Mouse (Mus musculus) CH12.LX (cell line): Measurements from ENCODE around the gene Fam222b. TPM values are rescaled to one million over a fixed set of nuclear protein-coding genes. Genes with fewer than 3 reads are reported as not detected.

Source experiments
- DNase-seq: peaks from one replicate; pipeline ENCODE4 v3.0.0-alpha.2; 2013; ENCODE audit errors: extremely low read depth
- H3K27ac ChIP-seq: 2 replicates; pipeline ENCODE4 v1.5.1; 2012; ENCODE audit warnings: low read depth, mild to moderate bottlenecking, control low read depth, moderate library complexity; ENCODE audit not compliant: insufficient read depth
- H3K27me3 ChIP-seq: replicated peaks from 2 replicates; pipeline ENCODE3; 2012; ENCODE audit warnings: inconsistent platforms
- H3K36me3 ChIP-seq, 2 experiments: replicated peaks in 1 of 2; 2 replicates each; pipeline versions ENCODE3 to v1.6.1; 2012; ENCODE audit warnings: inconsistent platforms in 1 of 2, low read length in 1 of 2, mild to moderate bottlenecking in 1 of 2, mixed read lengths in 1 of 2, moderate library complexity in 1 of 2; ENCODE audit not compliant: control insufficient read depth in 1 of 2, insufficient read depth in 1 of 2
- H3K4me1 ChIP-seq, 2 experiments: 2 replicates each; pipeline ENCODE4 v1.6.1; 2012; ENCODE audit warnings: inconsistent platforms in 1 of 2, moderate library complexity in 1 of 2; ENCODE audit not compliant: insufficient read depth in 2 of 2, control insufficient read depth in 1 of 2
- H3K4me2 ChIP-seq: 2 replicates; pipeline ENCODE4 v1.6.1; 2012; ENCODE audit warnings: low read depth, mild to moderate bottlenecking, control low read depth; ENCODE audit not compliant: poor library complexity, insufficient read depth, severe bottlenecking
- H3K4me3 ChIP-seq, 3 experiments: fragments of 150-350 bp in 1 of 3; sonication (generic) in 1 of 3; replicated peaks in 1 of 3; 2 replicates each; pipeline versions ENCODE3 to v1.5.1; 2011 to 2012; ENCODE audit warnings: low read depth in 2 of 3, low read length in 2 of 3, mild to moderate bottlenecking in 2 of 3, moderate library complexity in 2 of 3, control low read depth in 1 of 3, improper control_type of control experiment in 1 of 3, inconsistent platforms in 1 of 3, mixed read lengths in 1 of 3; ENCODE audit not compliant: poor library complexity in 1 of 3
- H3K79me2 ChIP-seq: replicated peaks from 2 replicates; pipeline ENCODE4 v1.6.1; 2012; ENCODE audit warnings: mild to moderate bottlenecking, moderate library complexity; ENCODE audit not compliant: control insufficient read depth, poor library complexity, insufficient read depth, severe bottlenecking; ENCODE audit errors: extremely low read depth
- H3K9ac ChIP-seq: 2 replicates; pipeline ENCODE4 v1.6.1; 2012; ENCODE audit warnings: low read depth, mild to moderate bottlenecking, control low read depth, moderate library complexity; ENCODE audit not compliant: insufficient read depth
- H3K9me3 ChIP-seq: replicated peaks from 2 replicates; pipeline ENCODE3; 2012; ENCODE audit warnings: low read length, inconsistent platforms, mixed read lengths
- BHLHE40 ChIP-seq: IDR thresholded peaks from 2 replicates; pipeline ENCODE4 v1.6.1; 2011; ENCODE audit warnings: mild to moderate bottlenecking, low read depth, low read length, improper control_type of control experiment
- CHD1 ChIP-seq: IDR thresholded peaks from 2 replicates; pipeline ENCODE4 v1.6.1; 2012; ENCODE audit warnings: low read depth, low read length, improper control_type of control experiment, inconsistent platforms
- CHD2 ChIP-seq: IDR thresholded peaks from 2 replicates; pipeline ENCODE4 v1.6.1; 2011; ENCODE audit warnings: low read length, improper control_type of control experiment
- E2F4 ChIP-seq: IDR thresholded peaks from 2 replicates; pipeline ENCODE4 v1.6.1; 2011; ENCODE audit warnings: low read depth, low read length, improper control_type of control experiment; ENCODE audit not compliant: insufficient replicate concordance
- ELF1 ChIP-seq: IDR thresholded peaks from 2 replicates; pipeline ENCODE4 v1.6.1; 2014; ENCODE audit warnings: low read depth, mild to moderate bottlenecking, inconsistent platforms, low read length, improper control_type of control experiment
- EP300 ChIP-seq: IDR thresholded peaks from 2 replicates; pipeline ENCODE4 v1.6.1; 2011; ENCODE audit warnings: low read length, improper control_type of control experiment
- ETS1 ChIP-seq: conservative IDR thresholded peaks from 2 replicates; pipeline ENCODE4 v1.6.1; 2012; ENCODE audit warnings: low read depth, mild to moderate bottlenecking, inconsistent platforms, low read length, improper control_type of control experiment, moderate library complexity
- GABPA ChIP-seq: IDR thresholded peaks from 2 replicates; pipeline ENCODE4 v1.6.1; 2012; ENCODE audit warnings: low read depth, low read length, improper control_type of control experiment, inconsistent platforms; ENCODE audit not compliant: insufficient replicate concordance
- HCFC1 ChIP-seq: IDR thresholded peaks from 2 replicates; pipeline ENCODE4 v1.6.1; 2012; ENCODE audit warnings: low read depth, mild to moderate bottlenecking, inconsistent platforms, low read length, improper control_type of control experiment
- JUND ChIP-seq: conservative IDR thresholded peaks from 2 replicates; pipeline ENCODE4 v1.6.1; 2011; ENCODE audit warnings: low read depth, low read length, improper control_type of control experiment
- KAT2A ChIP-seq: IDR thresholded peaks from 2 replicates; pipeline ENCODE4 v1.6.1; 2012; ENCODE audit warnings: low read length, improper control_type of control experiment, inconsistent platforms; ENCODE audit not compliant: insufficient replicate concordance
- MAFK ChIP-seq: IDR thresholded peaks from 2 replicates; pipeline ENCODE4 v1.6.1; 2011; ENCODE audit warnings: low read length, improper control_type of control experiment; ENCODE audit not compliant: insufficient replicate concordance
- MAX ChIP-seq: IDR thresholded peaks from 2 replicates; pipeline ENCODE4 v1.6.1; 2011; ENCODE audit warnings: low read length, improper control_type of control experiment
- MAZ ChIP-seq: IDR thresholded peaks from 2 replicates; pipeline ENCODE4 v1.6.1; 2012; ENCODE audit warnings: low read depth, mild to moderate bottlenecking, inconsistent platforms, low read length, improper control_type of control experiment, moderate library complexity
- MEF2A ChIP-seq: IDR thresholded peaks from 2 replicates; pipeline ENCODE4 v1.6.1; 2014; ENCODE audit warnings: low read depth, mild to moderate bottlenecking, inconsistent platforms, low read length, improper control_type of control experiment, borderline replicate concordance
- MXI1 ChIP-seq: IDR thresholded peaks from 2 replicates; pipeline ENCODE4 v1.6.1; 2011; ENCODE audit warnings: mild to moderate bottlenecking, low read depth, low read length, improper control_type of control experiment
- MYC ChIP-seq: IDR thresholded peaks from 2 replicates; pipeline ENCODE4 v1.6.1; 2011; ENCODE audit warnings: low read depth, mild to moderate bottlenecking, improper control_type of control experiment, low read length
- NRF1 ChIP-seq: IDR thresholded peaks from 2 replicates; pipeline ENCODE4 v1.6.1; 2014; ENCODE audit warnings: low read depth, mild to moderate bottlenecking, inconsistent platforms, low read length, improper control_type of control experiment, moderate library complexity
- POLR2A ChIP-seq: IDR thresholded peaks from 2 replicates; pipeline ENCODE4 v1.6.1; 2011; ENCODE audit warnings: low read depth, mild to moderate bottlenecking, improper control_type of control experiment, low read length
- RAD21 ChIP-seq: IDR thresholded peaks from 2 replicates; pipeline ENCODE4 v1.6.1; 2011; ENCODE audit warnings: low read depth, mild to moderate bottlenecking, low read length, improper control_type of control experiment, moderate library complexity
- SMC3 ChIP-seq: IDR thresholded peaks from 2 replicates; pipeline ENCODE4 v1.6.1; 2011; ENCODE audit warnings: low read depth, low read length, improper control_type of control experiment
- TCF12 ChIP-seq: IDR thresholded peaks from 2 replicates; pipeline ENCODE4 v1.6.1; 2014; ENCODE audit warnings: low read depth, mild to moderate bottlenecking, inconsistent platforms, low read length, improper control_type of control experiment
- UBTF ChIP-seq: IDR thresholded peaks from 2 replicates; pipeline ENCODE4 v1.6.1; 2012; ENCODE audit warnings: low read depth, mild to moderate bottlenecking, inconsistent platforms, low read length, improper control_type of control experiment, moderate library complexity
- USF1 ChIP-seq: IDR thresholded peaks from 2 replicates; pipeline ENCODE4 v1.6.1; 2014; ENCODE audit warnings: low read depth, mild to moderate bottlenecking, inconsistent platforms, low read length, improper control_type of control experiment
- ZKSCAN1 ChIP-seq: IDR thresholded peaks from 2 replicates; pipeline ENCODE4 v1.6.1; 2012; ENCODE audit warnings: low read depth, inconsistent platforms, low read length, improper control_type of control experiment, borderline replicate concordance
- ZNF384 ChIP-seq: IDR thresholded peaks from 2 replicates; pipeline ENCODE4 v1.6.1; 2012; ENCODE audit warnings: low read depth, low read length, improper control_type of control experiment, inconsistent platforms
- dilution Hi-C: fragments of 300-500 bp; cut with MboI; formaldehyde crosslinking; loops from 2 replicates; pipeline ENCODE4 v1.14.3; 2020; ENCODE audit warnings: low sequenced_read_pairs; ENCODE audit not compliant: extremely low pct_unique_long_range_greater_than_20kb, extremely low pct_ligation_motif_present
- in situ Hi-C: fragments of 300-500 bp; cut with MboI; formaldehyde crosslinking; loops from 3 replicates; pipeline ENCODE4 v1.14.3; 2019; ENCODE audit warnings: low sequenced_read_pairs, low pct_ligation_motif_present, low pct_unique_long_range_greater_than_20kb, mixed read lengths
- polyA plus RNA-seq: library from polyadenylated mRNA; unstranded; fragments of >175 nt; gene quantifications from 2 replicates; pipeline ENCODE4 v1.2.1, GENCODE M21; 2012; ENCODE audit warnings: low read depth; ENCODE audit not compliant: insufficient read length
- total RNA-seq, 2 experiments: library from RNA; depleted of rRNA; stranded (reverse); fragments of 300-350 nt in 1 of 2; fragments of >200 nt in 1 of 2; gene quantifications; 2 replicates each; pipeline ENCODE4 v1.2.3; 2012 to 2014

Gene Fam222b
- total and polyA plus RNA-seq, 3 experiments: 5.9 to 34.4 (median 8.7) TPM

GRCm38 (mm10) chr11:78074277-78074652, 20.2 kb upstream of the Fam222b start:
- Histone ChIP-seq H3K4me3 (no peak overlapping the region), H3K27me3 (no peaks in the 10 kb centered on the region), H3K4me2 (no peak overlapping the region), H3K9ac (no peak overlapping the region), H3K79me2 (peaks cover 10% of the 10 kb centered on the region), H3K9me3 (no peaks in the 10 kb centered on the region), H3K36me3 (peaks cover 50 to 86% of the 10 kb centered on the region in 2 experiments), H3K4me1 (peaks cover 4 to 9% of the 10 kb centered on the region in 2 experiments), H3K27ac (no peak overlapping the region)
- dilution Hi-C loops (no loop called here), in situ Hi-C loops (no loop called here)
- no peak for TF ChIP-seq ZKSCAN1
- no peak for TF ChIP-seq BHLHE40
- no peak for TF ChIP-seq MYC
- TF ChIP-seq USF1: no peak
- TF ChIP-seq MAZ: no peak
- TF ChIP-seq RAD21: no peak
- TF ChIP-seq NRF1: no peak
- TF ChIP-seq MXI1: no peak
- TF ChIP-seq UBTF: no peak
- TF ChIP-seq JUND: no peak
- no peak for TF ChIP-seq MAFK
- TF ChIP-seq E2F4: no peak
- no peak for TF ChIP-seq POLR2A
- TF ChIP-seq EP300: no peak
- no peak for TF ChIP-seq ETS1
- no peak for TF ChIP-seq KAT2A
- no peak for TF ChIP-seq CHD2
- no peak for TF ChIP-seq SMC3
- no peak for DNase-seq

DNA sequence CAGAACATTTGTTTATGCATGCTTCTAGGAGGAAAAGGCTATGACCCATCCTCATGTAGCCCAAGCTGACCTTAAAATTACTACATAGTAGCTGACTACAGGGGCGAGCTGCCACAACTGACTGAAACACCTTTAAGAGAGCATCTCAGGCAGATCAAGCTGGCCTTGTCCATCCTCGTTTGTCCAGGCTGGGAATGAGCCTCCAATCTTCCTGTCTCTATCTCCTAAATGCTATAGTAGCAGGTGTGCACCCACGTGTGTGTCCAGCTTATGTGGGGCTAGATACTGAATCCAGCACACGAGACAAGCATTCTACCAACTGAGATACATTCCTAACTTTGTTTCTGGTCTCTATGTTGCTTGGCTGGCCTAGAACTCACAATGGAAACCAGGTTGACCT, 19.8 kb upstream of the Fam222b start:
- no peak overlapping the region for H3K4me2 ChIP-seq
- DNase-seq: no peak
- TF ChIP-seq TCF12: no peak
- TF ChIP-seq SMC3: no peak
- TF ChIP-seq MEF2A: no peak
- TF ChIP-seq ZNF384: no peak
- TF ChIP-seq ELF1: no peak
- TF ChIP-seq RAD21: no peak
- TF ChIP-seq BHLHE40: no peak
- TF ChIP-seq GABPA: no peak
- no peak for TF ChIP-seq MAX
- TF ChIP-seq NRF1: no peak
- no peak for TF ChIP-seq HCFC1
- TF ChIP-seq UBTF: no peak
- no peak for TF ChIP-seq JUND
- TF ChIP-seq CHD1: no peak
- TF ChIP-seq E2F4: no peak
- no peak for TF ChIP-seq POLR2A
- TF ChIP-seq CHD2: no peak
- TF ChIP-seq ZKSCAN1: no peak
- peaks cover 4 to 13% of the 10 kb centered on the region in 2 experiments for H3K4me1 ChIP-seq
- no peaks in the 10 kb centered on the region for H3K27me3 ChIP-seq
- H3K79me2 ChIP-seq: peaks cover 14% of the 10 kb centered on the region
- H3K36me3 ChIP-seq: peaks cover 50 to 84% of the 10 kb centered on the region in 2 experiments
- no peaks in the 10 kb centered on the region for H3K9me3 ChIP-seq
- dilution Hi-C loops (no loop called here), in situ Hi-C loops (no loop called here)
- no peak overlapping the region for H3K4me3 ChIP-seq
- no peak overlapping the region for H3K9ac ChIP-seq
- H3K27ac ChIP-seq: no peak overlapping the region
